Mouse (Mus musculus): ENCODE data around the gene 4930415O20Rik. TPM values are rescaled to one million over a fixed set of nuclear protein-coding genes. Genes with fewer than 3 reads are reported as not detected.

The 4930415O20Rik gene
- polyA plus RNA-seq, 1 experiment: not detected

GRCm38 (mm10) chr15:98533035-98533531, 37.7 kb upstream of the 4930415O20Rik start:
- DNase-seq (ENCODE audit: low read depth in 1 of 2, low spot score in 2 of 2): no peak
- Histone ChIP-seq H3K27ac (ENCODE audit: insufficient read depth, low read length) (no peak overlapping the region), H3K36me3 (ENCODE audit: control insufficient read depth, insufficient read depth, low read length) (peaks cover 20% of the 10 kb centered on the region), H3K27me3 (ENCODE audit: control insufficient read depth, insufficient read depth, low read length) (no peaks in the 10 kb centered on the region), H3K4me1 (ENCODE audit: control insufficient read depth, insufficient read depth, insufficient read length) (peaks cover 5% of the 10 kb centered on the region; the same call in 1 of the 2 replicates), H3K4me3 (ENCODE audit: extremely low read depth, insufficient read depth, insufficient read length) (peak overlapping the region; percentile 54)
- WGBS: under 1% methylated on average over 18 of the region's 18 CpGs
- TF ChIP-seq POLR2A (IDR thresholded peaks at IDR 0.05; ENCODE audit: low read depth, low read length) (no peak), CTCF (IDR thresholded peaks at IDR 0.05; ENCODE audit: extremely low read depth, insufficient read depth, insufficient read length, insufficient replicate concordance) (no peak)

- TF ChIP-seq POLR2A (IDR thresholded peaks at IDR 0.05; ENCODE audit: low read depth, low read length): peak; percentile 96
- TF ChIP-seq CTCF (IDR thresholded peaks at IDR 0.05; ENCODE audit: extremely low read depth, insufficient read depth, insufficient read length, insufficient replicate concordance): no peak
- WGBS: 1% methylated on average over 66 of the region's 70 CpGs
- Histone ChIP-seq H3K4me1 (ENCODE audit: control insufficient read depth, insufficient read depth, insufficient read length) (peaks cover 5% of the 10 kb centered on the region; the same call in 1 of the 2 replicates), H3K4me3 (ENCODE audit: extremely low read depth, insufficient read depth, insufficient read length) (peak within 1 kb of the TSS; percentile 98), H3K27me3 (ENCODE audit: control insufficient read depth, insufficient read depth, low read length) (no peaks in the 10 kb centered on the region), H3K27ac (ENCODE audit: insufficient read depth, low read length) (peak within 1 kb of the TSS; percentile 99), H3K36me3 (ENCODE audit: control insufficient read depth, insufficient read depth, low read length) (peaks cover 15% of the 10 kb centered on the region)
- peak; percentile 97 to 98 for DNase-seq (ENCODE audit: low read depth in 1 of 2, low spot score in 2 of 2)
Observed at GRCm38 (mm10) chr15:98533881-98534627, 36.8 kb upstream of the 4930415O20Rik start, which contains the start of gene Kansl2. Kansl2 (minus strand) TSS chr15:98534264.

GRCm38 (mm10) chr15:98535921-98536320, 34.9 kb upstream of the 4930415O20Rik start:
- no peak overlapping the region for H3K27ac ChIP-seq (ENCODE audit: insufficient read depth, low read length)
- no peak overlapping the region for H3K4me3 ChIP-seq (ENCODE audit: extremely low read depth, insufficient read depth, insufficient read length)
- no peak for DNase-seq (ENCODE audit: low read depth in 1 of 2, low spot score in 2 of 2)
- no peaks in the 10 kb centered on the region for H3K27me3 ChIP-seq (ENCODE audit: control insufficient read depth, insufficient read depth, low read length)
- H3K4me1 ChIP-seq (ENCODE audit: control insufficient read depth, insufficient read depth, insufficient read length): peaks cover 5% of the 10 kb centered on the region; the same call in 1 of the 2 replicates
- TF ChIP-seq POLR2A (IDR thresholded peaks at IDR 0.05; ENCODE audit: low read depth, low read length) (no peak), CTCF (IDR thresholded peaks at IDR 0.05; ENCODE audit: extremely low read depth, insufficient read depth, insufficient read length, insufficient replicate concordance) (no peak)
- peaks cover 6% of the 10 kb centered on the region for H3K36me3 ChIP-seq (ENCODE audit: control insufficient read depth, insufficient read depth, low read length)
- WGBS: 81% methylated on average over 4 of the region's 4 CpGs

GRCm38 (mm10) chr15:98536828-98537510, 33.8 kb upstream of the 4930415O20Rik start:
- no peak for DNase-seq (ENCODE audit: low read depth in 1 of 2, low spot score in 2 of 2)
- no peaks in the 10 kb centered on the region for H3K27me3 ChIP-seq (ENCODE audit: control insufficient read depth, insufficient read depth, low read length)
- H3K36me3 ChIP-seq (ENCODE audit: control insufficient read depth, insufficient read depth, low read length): peaks cover 4% of the 10 kb centered on the region
- H3K4me3 ChIP-seq (ENCODE audit: extremely low read depth, insufficient read depth, insufficient read length): no peak overlapping the region
- H3K27ac ChIP-seq (ENCODE audit: insufficient read depth, low read length): no peak overlapping the region
- WGBS: 88% methylated on average over 8 of the region's 8 CpGs
- H3K4me1 ChIP-seq (ENCODE audit: control insufficient read depth, insufficient read depth, insufficient read length): peaks cover 5% of the 10 kb centered on the region; the same call in 1 of the 2 replicates
- TF ChIP-seq POLR2A (IDR thresholded peaks at IDR 0.05; ENCODE audit: low read depth, low read length) (no peak), CTCF (IDR thresholded peaks at IDR 0.05; ENCODE audit: extremely low read depth, insufficient read depth, insufficient read length, insufficient replicate concordance) (no peak)

- Histone ChIP-seq H3K4me1 (ENCODE audit: control insufficient read depth, insufficient read depth, insufficient read length) (peaks cover 1% of the 10 kb centered on the region; the same call in 1 of the 2 replicates), H3K27ac (ENCODE audit: insufficient read depth, low read length) (no peak overlapping the region), H3K4me3 (ENCODE audit: extremely low read depth, insufficient read depth, insufficient read length) (no peak overlapping the region), H3K36me3 (ENCODE audit: control insufficient read depth, insufficient read depth, low read length) (peaks cover 9% of the 10 kb centered on the region), H3K27me3 (ENCODE audit: control insufficient read depth, insufficient read depth, low read length) (no peaks in the 10 kb centered on the region)
- DNase-seq (ENCODE audit: low read depth in 1 of 2, low spot score in 2 of 2): no peak
- TF ChIP-seq CTCF (IDR thresholded peaks at IDR 0.05; ENCODE audit: extremely low read depth, insufficient read depth, insufficient read length, insufficient replicate concordance): no peak
- TF ChIP-seq POLR2A (IDR thresholded peaks at IDR 0.05; ENCODE audit: low read depth, low read length): no peak
- WGBS: 90% methylated on average over 4 of the region's 4 CpGs
Observed at GRCm38 (mm10) chr15:98537923-98538322, 32.9 kb upstream of the 4930415O20Rik start.

- no peak for TF ChIP-seq POLR2A (IDR thresholded peaks at IDR 0.05; ENCODE audit: low read depth, low read length)
- TF ChIP-seq CTCF (IDR thresholded peaks at IDR 0.05; ENCODE audit: extremely low read depth, insufficient read depth, insufficient read length, insufficient replicate concordance): no peak
- H3K27me3 ChIP-seq (ENCODE audit: control insufficient read depth, insufficient read depth, low read length): no peaks in the 10 kb centered on the region
- no peak overlapping the region for H3K27ac ChIP-seq (ENCODE audit: insufficient read depth, low read length)
- WGBS: 63% methylated on average over 6 of the region's 6 CpGs
- no peak overlapping the region for H3K4me3 ChIP-seq (ENCODE audit: extremely low read depth, insufficient read depth, insufficient read length)
- peaks cover 33% of the 10 kb centered on the region for H3K36me3 ChIP-seq (ENCODE audit: control insufficient read depth, insufficient read depth, low read length)
- no peak for DNase-seq (ENCODE audit: low read depth in 1 of 2, low spot score in 2 of 2)
- no peaks in the 10 kb centered on the region for H3K4me1 ChIP-seq (ENCODE audit: control insufficient read depth, insufficient read depth, insufficient read length)
Observed at GRCm38 (mm10) chr15:98541064-98541463, 29.7 kb upstream of the 4930415O20Rik start.
